Mouse (Mus musculus) CH12.LX (cell line): ENCODE measurements around the gene AC131692.1. TPM values are rescaled to one million over a fixed set of nuclear protein-coding genes. Genes with fewer than 3 reads are reported as not detected.

ENCODE experiments used
- DNase-seq: peaks from one replicate; pipeline ENCODE4 v3.0.0-alpha.2; 2013; ENCODE audit errors: extremely low read depth
- H3K27ac ChIP-seq: 2 replicates; pipeline ENCODE4 v1.5.1; 2012; ENCODE audit warnings: low read depth, mild to moderate bottlenecking, control low read depth, moderate library complexity; ENCODE audit not compliant: insufficient read depth
- H3K27me3 ChIP-seq: replicated peaks from 2 replicates; pipeline ENCODE3; 2012; ENCODE audit warnings: inconsistent platforms
- H3K36me3 ChIP-seq, 2 experiments: replicated peaks in 1 of 2; 2 replicates each; pipeline versions ENCODE3 to v1.6.1; 2012; ENCODE audit warnings: inconsistent platforms in 1 of 2, low read length in 1 of 2, mild to moderate bottlenecking in 1 of 2, mixed read lengths in 1 of 2, moderate library complexity in 1 of 2; ENCODE audit not compliant: control insufficient read depth in 1 of 2, insufficient read depth in 1 of 2
- H3K4me1 ChIP-seq, 2 experiments: 2 replicates each; pipeline ENCODE4 v1.6.1; 2012; ENCODE audit warnings: inconsistent platforms in 1 of 2, moderate library complexity in 1 of 2; ENCODE audit not compliant: insufficient read depth in 2 of 2, control insufficient read depth in 1 of 2
- H3K4me2 ChIP-seq: 2 replicates; pipeline ENCODE4 v1.6.1; 2012; ENCODE audit warnings: low read depth, mild to moderate bottlenecking, control low read depth; ENCODE audit not compliant: poor library complexity, insufficient read depth, severe bottlenecking
- H3K4me3 ChIP-seq, 3 experiments: fragments of 150-350 bp in 1 of 3; sonication (generic) in 1 of 3; replicated peaks in 1 of 3; 2 replicates each; pipeline versions ENCODE3 to v1.5.1; 2011 to 2012; ENCODE audit warnings: low read depth in 2 of 3, low read length in 2 of 3, mild to moderate bottlenecking in 2 of 3, moderate library complexity in 2 of 3, control low read depth in 1 of 3, improper control_type of control experiment in 1 of 3, inconsistent platforms in 1 of 3, mixed read lengths in 1 of 3; ENCODE audit not compliant: poor library complexity in 1 of 3
- H3K79me2 ChIP-seq: replicated peaks from 2 replicates; pipeline ENCODE4 v1.6.1; 2012; ENCODE audit warnings: mild to moderate bottlenecking, moderate library complexity; ENCODE audit not compliant: control insufficient read depth, poor library complexity, insufficient read depth, severe bottlenecking; ENCODE audit errors: extremely low read depth
- H3K9ac ChIP-seq: 2 replicates; pipeline ENCODE4 v1.6.1; 2012; ENCODE audit warnings: low read depth, mild to moderate bottlenecking, control low read depth, moderate library complexity; ENCODE audit not compliant: insufficient read depth
- H3K9me3 ChIP-seq: replicated peaks from 2 replicates; pipeline ENCODE3; 2012; ENCODE audit warnings: low read length, inconsistent platforms, mixed read lengths
- CHD1 ChIP-seq: IDR thresholded peaks from 2 replicates; pipeline ENCODE4 v1.6.1; 2012; ENCODE audit warnings: low read depth, low read length, improper control_type of control experiment, inconsistent platforms
- CTCF ChIP-seq, 2 experiments: IDR thresholded peaks in 1 of 2; conservative IDR thresholded peaks in 1 of 2; 2 replicates each; pipeline ENCODE4 v1.5.1; 2011 to 2012; ENCODE audit warnings: low read depth in 2 of 2, low read length in 2 of 2, improper control_type of control experiment in 1 of 2, inconsistent platforms in 1 of 2, mild to moderate bottlenecking in 1 of 2, moderate library complexity in 1 of 2
- E2F4 ChIP-seq: IDR thresholded peaks from 2 replicates; pipeline ENCODE4 v1.6.1; 2011; ENCODE audit warnings: low read depth, low read length, improper control_type of control experiment; ENCODE audit not compliant: insufficient replicate concordance
- ELF1 ChIP-seq: IDR thresholded peaks from 2 replicates; pipeline ENCODE4 v1.6.1; 2014; ENCODE audit warnings: low read depth, mild to moderate bottlenecking, inconsistent platforms, low read length, improper control_type of control experiment
- GABPA ChIP-seq: IDR thresholded peaks from 2 replicates; pipeline ENCODE4 v1.6.1; 2012; ENCODE audit warnings: low read depth, low read length, improper control_type of control experiment, inconsistent platforms; ENCODE audit not compliant: insufficient replicate concordance
- HCFC1 ChIP-seq: IDR thresholded peaks from 2 replicates; pipeline ENCODE4 v1.6.1; 2012; ENCODE audit warnings: low read depth, mild to moderate bottlenecking, inconsistent platforms, low read length, improper control_type of control experiment
- IRF4 ChIP-seq: IDR thresholded peaks from 2 replicates; pipeline ENCODE4 v1.6.1; 2014; ENCODE audit warnings: low read depth, mild to moderate bottlenecking, inconsistent platforms, low read length, improper control_type of control experiment
- KAT2A ChIP-seq: IDR thresholded peaks from 2 replicates; pipeline ENCODE4 v1.6.1; 2012; ENCODE audit warnings: low read length, improper control_type of control experiment, inconsistent platforms; ENCODE audit not compliant: insufficient replicate concordance
- MAX ChIP-seq: IDR thresholded peaks from 2 replicates; pipeline ENCODE4 v1.6.1; 2011; ENCODE audit warnings: low read length, improper control_type of control experiment
- MYC ChIP-seq: IDR thresholded peaks from 2 replicates; pipeline ENCODE4 v1.6.1; 2011; ENCODE audit warnings: low read depth, mild to moderate bottlenecking, improper control_type of control experiment, low read length
- NELFE ChIP-seq: IDR thresholded peaks from 2 replicates; pipeline ENCODE4 v1.6.1; 2011; ENCODE audit warnings: low read depth, low read length, improper control_type of control experiment
- POLR2AphosphoS2 ChIP-seq: IDR thresholded peaks from 2 replicates; pipeline ENCODE4 v1.6.1; 2011; ENCODE audit warnings: low read depth, low read length, improper control_type of control experiment
- RAD21 ChIP-seq: IDR thresholded peaks from 2 replicates; pipeline ENCODE4 v1.6.1; 2011; ENCODE audit warnings: low read depth, mild to moderate bottlenecking, low read length, improper control_type of control experiment, moderate library complexity
- TBP ChIP-seq: conservative IDR thresholded peaks from 2 replicates; pipeline ENCODE4 v1.6.1; 2011; ENCODE audit warnings: low read depth, low read length, improper control_type of control experiment
- UBTF ChIP-seq: IDR thresholded peaks from 2 replicates; pipeline ENCODE4 v1.6.1; 2012; ENCODE audit warnings: low read depth, mild to moderate bottlenecking, inconsistent platforms, low read length, improper control_type of control experiment, moderate library complexity
- USF1 ChIP-seq: IDR thresholded peaks from 2 replicates; pipeline ENCODE4 v1.6.1; 2014; ENCODE audit warnings: low read depth, mild to moderate bottlenecking, inconsistent platforms, low read length, improper control_type of control experiment
- ZMIZ1 ChIP-seq: IDR thresholded peaks from 2 replicates; pipeline ENCODE4 v1.6.1; 2012; ENCODE audit warnings: low read depth, mild to moderate bottlenecking, inconsistent platforms, low read length, improper control_type of control experiment
- dilution Hi-C: fragments of 300-500 bp; cut with MboI; formaldehyde crosslinking; loops from 2 replicates; pipeline ENCODE4 v1.14.3; 2020; ENCODE audit warnings: low sequenced_read_pairs; ENCODE audit not compliant: extremely low pct_unique_long_range_greater_than_20kb, extremely low pct_ligation_motif_present
- in situ Hi-C: fragments of 300-500 bp; cut with MboI; formaldehyde crosslinking; loops from 3 replicates; pipeline ENCODE4 v1.14.3; 2019; ENCODE audit warnings: low sequenced_read_pairs, low pct_ligation_motif_present, low pct_unique_long_range_greater_than_20kb, mixed read lengths
- polyA plus RNA-seq: library from polyadenylated mRNA; unstranded; fragments of >175 nt; gene quantifications from 2 replicates; pipeline ENCODE4 v1.2.1, GENCODE M21; 2012; ENCODE audit warnings: low read depth; ENCODE audit not compliant: insufficient read length
- total RNA-seq, 2 experiments: library from RNA; depleted of rRNA; stranded (reverse); fragments of 300-350 nt in 1 of 2; fragments of >200 nt in 1 of 2; gene quantifications; 2 replicates each; pipeline ENCODE4 v1.2.3; 2012 to 2014

The AC131692.1 gene
- total and polyA plus RNA-seq, 3 experiments, result 0.74 to 4.7 (median 0.81) TPM

GRCm38 (mm10) chr19:6105586-6105985 lies 11.4 kb downstream of the AC131692.1 start, which contains the start of gene Naaladl1:
Naaladl1 (plus strand) TSS chr19:6105782.
- no peak within 1 kb of the TSS for H3K9ac ChIP-seq
- no peak for TF ChIP-seq KAT2A
- TF ChIP-seq CTCF (conservative IDR thresholded peaks at IDR 0.05 in 1 of 2, IDR thresholded peaks at IDR 0.05 in 1 of 2; ENCODE audit: low read depth in 2 of 2, low read length in 2 of 2), result no peak
- no peak for TF ChIP-seq E2F4
- no peak for TF ChIP-seq TBP
- no peak for TF ChIP-seq ELF1
- no peak for TF ChIP-seq ZMIZ1
- TF ChIP-seq IRF4, result no peak
- TF ChIP-seq, all 38 proteins: peak for 0
- H3K36me3 ChIP-seq, result peaks cover 0 to 33% of the 10 kb centered on the region in 2 experiments
- no peaks in the 10 kb centered on the region for H3K79me2 ChIP-seq
- dilution Hi-C loops, result no loop called here
- H3K4me2 ChIP-seq, result no peak within 1 kb of the TSS
- no peak within 1 kb of the TSS for H3K4me3 ChIP-seq
- H3K4me1 ChIP-seq, result peaks cover 0 to 7% of the 10 kb centered on the region in 2 experiments; a peak in 2 of 4 replicates
- no peak for DNase-seq
- no peak within 1 kb of the TSS for H3K27ac ChIP-seq
- no peaks in the 10 kb centered on the region for H3K27me3 ChIP-seq
- H3K9me3 ChIP-seq, result no peaks in the 10 kb centered on the region
- in situ Hi-C loops, result no loop called here

DNA sequence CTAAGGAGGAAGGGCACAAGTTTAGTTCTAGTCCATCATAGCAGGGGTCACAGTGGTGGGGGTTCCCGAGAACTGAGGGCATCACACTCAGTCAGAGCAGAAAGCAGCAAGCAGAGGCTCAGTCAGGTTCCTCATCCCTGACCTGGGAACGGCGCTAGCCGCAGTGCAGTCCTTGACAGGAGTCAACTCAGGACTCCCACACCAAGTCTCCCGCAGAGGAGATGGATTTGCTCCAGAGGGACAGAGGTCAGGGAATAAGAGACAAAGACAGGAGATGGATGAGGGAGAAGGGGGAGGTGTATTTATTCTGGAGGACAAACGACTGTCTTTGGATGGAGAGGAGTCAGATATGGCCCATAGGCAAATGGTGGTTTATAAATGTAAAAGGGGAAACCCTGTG lies 18.9 kb downstream of the AC131692.1 start:
- Histone ChIP-seq H3K79me2 (peaks cover 14% of the 10 kb centered on the region), H3K4me1 (peaks cover 11 to 35% of the 10 kb centered on the region in 2 experiments; a peak in 3 of 4 replicates), H3K36me3 (peaks cover 32 to 68% of the 10 kb centered on the region in 2 experiments), H3K9ac (no peak overlapping the region)
- DNase-seq, result no peak
- dilution Hi-C loops, result no loop called here
- TF ChIP-seq ZMIZ1, result no peak
- TF ChIP-seq POLR2AphosphoS2, result no peak
- no peak for TF ChIP-seq UBTF
- no peak for TF ChIP-seq CHD1
- TF ChIP-seq GABPA, result no peak
- no peak for TF ChIP-seq MYC
- no peak for TF ChIP-seq RAD21
- TF ChIP-seq HCFC1, result no peak
- TF ChIP-seq MAX, result no peak
- no peak for TF ChIP-seq NELFE
- no peak for TF ChIP-seq USF1
- TF ChIP-seq CTCF (conservative IDR thresholded peaks at IDR 0.05 in 1 of 2, IDR thresholded peaks at IDR 0.05 in 1 of 2; ENCODE audit: low read depth in 2 of 2, low read length in 2 of 2), result no peak
- TF ChIP-seq, all 38 proteins: peak for 0
- Histone ChIP-seq H3K9me3 (no peaks in the 10 kb centered on the region), H3K4me3 (no peak overlapping the region), H3K27ac (no peak overlapping the region), H3K4me2 (no peak overlapping the region), H3K27me3 (no peaks in the 10 kb centered on the region)
- in situ Hi-C loops, result no loop called here
